Mouse (Mus musculus) heart, postnatal 0 days (tissue): ENCODE data around the gene Gm3625.

Source experiments
- CTCF ChIP-seq: IDR thresholded peaks from 2 replicates; pipeline ENCODE4 v1.5.1; 2016; ENCODE audit warnings: antibody characterized with exemption, control low read depth, low read depth
- EP300 ChIP-seq: IDR thresholded peaks from 2 replicates; pipeline ENCODE4 v1.6.1; 2016; ENCODE audit warnings: antibody characterized with exemption, low read depth

DNA sequence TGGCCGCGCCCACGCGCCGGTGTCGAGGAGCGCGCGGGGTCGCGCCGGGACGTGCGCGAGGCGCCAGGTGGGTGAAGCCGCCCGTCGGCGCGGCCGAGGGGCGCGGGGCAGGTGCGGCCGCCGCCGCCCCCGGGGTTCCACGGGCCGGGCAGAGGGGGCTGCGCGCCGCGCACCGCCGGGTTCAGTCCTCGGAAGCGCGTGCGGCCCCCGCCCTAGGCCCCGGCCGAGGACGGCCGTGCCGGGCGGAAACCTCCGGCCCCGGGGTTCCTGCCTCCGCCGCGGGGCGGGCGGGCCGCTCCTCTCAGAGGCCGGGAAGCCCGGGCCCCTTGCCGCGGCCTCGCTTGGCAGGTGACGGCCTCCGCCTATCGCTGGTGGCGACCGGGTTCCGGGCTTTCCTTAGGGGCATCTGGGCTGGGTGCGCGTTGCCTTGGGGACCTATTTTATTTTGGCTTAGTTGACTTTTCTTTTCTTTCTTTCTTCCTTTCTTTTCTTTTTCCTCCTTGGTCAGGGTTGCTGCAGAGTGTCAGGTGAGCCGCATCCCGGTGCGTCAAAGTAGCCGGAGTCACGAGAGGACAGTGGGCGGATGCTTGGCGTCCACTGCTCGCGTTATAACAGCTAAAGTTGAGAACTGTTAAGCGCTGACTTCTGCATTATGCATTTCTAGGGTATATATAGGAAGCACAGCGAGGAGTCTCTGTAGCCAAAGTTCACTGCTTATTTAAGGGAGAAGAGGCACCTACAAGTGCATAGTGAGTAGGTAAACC, 621 bp upstream of the Gm3625 start:
- TF ChIP-seq CTCF (no peak), EP300 (no peak)
